Mouse (Mus musculus) megakaryocyte, adult 5-6 weeks (primary cell): ENCODE data around the gene Pigyl. TPM values are rescaled to one million over a fixed set of nuclear protein-coding genes. Genes with fewer than 3 reads are reported as not detected.

Experiments
- ATAC-seq: 2 replicates; pipeline ENCODE4 v1.8.0; 2016; ENCODE audit warnings: mild to moderate bottlenecking, inconsistent platforms; ENCODE audit not compliant: poor library complexity, severe bottlenecking
- total RNA-seq, 2 experiments: library from RNA; stranded (forward) in 1 of 2; stranded (reverse) in 1 of 2; fragments of 153-499, 151-499 nt in 1 of 2; fragments of 221-1000, 200-1000 nt in 1 of 2; gene quantifications; 2 replicates each; pipeline versions ENCODE4 v1.2.3 to v1.2.4; 2015 to 2017

Gene Pigyl
- total RNA-seq, 2 experiments from 2014 or later: 19.7 to 22.8 TPM

- no peak for ATAC-seq
Measured at GRCm38 (mm10) chr9:22172318-22172717, 15.7 kb downstream of the Pigyl start.

GRCm38 (mm10) chr9:22188025-22188611, 31.5 kb downstream of the Pigyl start, which contains the start of gene Zfp872:
Gene Zfp872 (plus strand): TSS chr9:22188090.
- ATAC-seq: no peak

DNA sequence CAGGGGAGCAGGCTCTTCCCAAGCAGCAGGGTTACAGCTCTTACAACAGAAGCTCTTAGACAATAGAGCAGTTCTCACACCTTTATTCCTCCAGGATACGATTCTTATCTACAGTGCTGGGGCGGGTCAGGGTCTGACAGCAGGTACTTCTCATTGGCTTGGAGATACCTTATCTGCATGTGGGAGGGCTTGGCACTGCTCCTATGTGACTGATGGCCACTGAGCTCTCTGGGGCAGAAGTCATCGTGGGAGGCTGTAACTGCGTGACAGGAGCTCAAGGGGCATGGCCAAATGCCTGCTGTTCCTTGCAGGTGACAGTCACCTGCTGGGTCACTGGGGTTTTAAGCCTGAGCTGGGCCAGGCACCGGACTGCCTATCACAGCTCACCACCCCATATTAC, 39.8 kb downstream of the Pigyl start:
- no peak for ATAC-seq

Other genes with a start within 250 kb of the Pigyl start
- gene Rab3d, start 238.7 kb upstream of the Pigyl start, total RNA-seq (2015): 36.7 and 44.4 TPM in 2 replicates
- 66.4 and 92.7 TPM in 2 replicates for gene Rab3d, start 238.7 kb upstream of the Pigyl start, total RNA-seq (2017)
- gene Ccdc159, start 229.4 kb upstream of the Pigyl start, total RNA-seq (2015): 0.22 and 1.0 TPM in 2 replicates
- 0.53 TPM in 1 of 2 replicates, not detected in the other for gene Ccdc159, start 229.4 kb upstream of the Pigyl start, total RNA-seq (2017)
- gene Tmem205, start 229.3 kb upstream of the Pigyl start, total RNA-seq (2015): 40.9 and 48.2 TPM in 2 replicates
- 8.0 and 14.1 TPM in 2 replicates for gene Tmem205, start 229.3 kb upstream of the Pigyl start, total RNA-seq (2017)
- 0.57 and 0.96 TPM in 2 replicates for gene Plppr2, start 219.8 kb upstream of the Pigyl start, total RNA-seq (2015)
- gene Plppr2, start 219.8 kb upstream of the Pigyl start, total RNA-seq (2017): 0.65 TPM in 1 of 2 replicates, not detected in the other
- gene Swsap1, start 201.1 kb upstream of the Pigyl start, total RNA-seq (2015): 3.7 and 4.3 TPM in 2 replicates
- gene Swsap1, start 201.1 kb upstream of the Pigyl start, total RNA-seq (2017): 6.5 and 6.6 TPM in 2 replicates
- 0.45 and 0.84 TPM in 2 replicates for gene Epor, start 193.3 kb upstream of the Pigyl start, total RNA-seq (2015)
- 0.28 and 1.2 TPM in 2 replicates for gene Epor, start 193.3 kb upstream of the Pigyl start, total RNA-seq (2017)
- not detected in 2 replicates for gene Rgl3, start 167.4 kb upstream of the Pigyl start, total RNA-seq (2015)
- gene Rgl3, start 167.4 kb upstream of the Pigyl start, total RNA-seq (2017): not detected in 2 replicates
- gene Ccdc151, start 154.2 kb upstream of the Pigyl start, total RNA-seq (2015): not detected in 2 replicates
- gene Ccdc151, start 154.2 kb upstream of the Pigyl start, total RNA-seq (2017): not detected in 2 replicates
- 25.4 and 28.8 TPM in 2 replicates for gene Prkcsh, start 154.0 kb upstream of the Pigyl start, total RNA-seq (2015)
- 70.7 and 76.5 TPM in 2 replicates for gene Prkcsh, start 154.0 kb upstream of the Pigyl start, total RNA-seq (2017)
- not detected in 2 replicates for gene Elavl3, start 104.8 kb upstream of the Pigyl start, total RNA-seq (2015)
- not detected in 2 replicates for gene Elavl3, start 104.8 kb upstream of the Pigyl start, total RNA-seq (2017)
- gene Gm49318, start 85.6 kb upstream of the Pigyl start, total RNA-seq (2015): not detected in 2 replicates
- not detected in 2 replicates for gene Gm49318, start 85.6 kb upstream of the Pigyl start, total RNA-seq (2017)
- gene Zfp653, start 85.5 kb upstream of the Pigyl start, total RNA-seq (2015): 4.4 and 6.1 TPM in 2 replicates
- 6.2 and 8.6 TPM in 2 replicates for gene Zfp653, start 85.5 kb upstream of the Pigyl start, total RNA-seq (2017)
- gene Ecsit, start 71.4 kb upstream of the Pigyl start, total RNA-seq (2015): 3.9 and 5.0 TPM in 2 replicates
- 10.8 and 11.1 TPM in 2 replicates for gene Ecsit, start 71.4 kb upstream of the Pigyl start, total RNA-seq (2017)
- gene Cnn1, start 57.6 kb upstream of the Pigyl start, total RNA-seq (2015): not detected in 2 replicates
- not detected in 2 replicates for gene Cnn1, start 57.6 kb upstream of the Pigyl start, total RNA-seq (2017)
- gene Elof1, start 39.7 kb upstream of the Pigyl start, total RNA-seq (2015): 85.2 and 95.7 TPM in 2 replicates
- gene Elof1, start 39.7 kb upstream of the Pigyl start, total RNA-seq (2017): 29.7 and 42.0 TPM in 2 replicates
- 5.5 and 10.9 TPM in 2 replicates for gene Acp5, start 21.1 kb upstream of the Pigyl start, total RNA-seq (2015)
- 4.4 and 6.6 TPM in 2 replicates for gene Acp5, start 21.1 kb upstream of the Pigyl start, total RNA-seq (2017)
- not detected in 2 replicates for gene Zfp872, start 31.2 kb downstream of the Pigyl start, total RNA-seq (2015)
- gene Zfp872, start 31.2 kb downstream of the Pigyl start, total RNA-seq (2017): not detected in 2 replicates
- 39.2 and 40.2 TPM in 2 replicates for gene Zfp809, start 68.9 kb downstream of the Pigyl start, total RNA-seq (2015)
- 33.4 and 34.6 TPM in 2 replicates for gene Zfp809, start 68.9 kb downstream of the Pigyl start, total RNA-seq (2017)
- 0.33 and 0.80 TPM in 2 replicates for gene Zfp599, start 103.0 kb downstream of the Pigyl start, total RNA-seq (2015)
- 0.85 and 1.8 TPM in 2 replicates for gene Zfp599, start 103.0 kb downstream of the Pigyl start, total RNA-seq (2017)
- 6.2 and 9.1 TPM in 2 replicates for gene Zfp810, start 150.8 kb downstream of the Pigyl start, total RNA-seq (2015)
- gene Zfp810, start 150.8 kb downstream of the Pigyl start, total RNA-seq (2017): 8.2 and 11.6 TPM in 2 replicates
- gene Anln, start 232.3 kb downstream of the Pigyl start, total RNA-seq (2015): 100 and 102 TPM in 2 replicates
- 73.3 and 81.7 TPM in 2 replicates for gene Anln, start 232.3 kb downstream of the Pigyl start, total RNA-seq (2017)